Mouse (Mus musculus) testis, adult 2 months (tissue): ENCODE data around the gene Man2a2. TPM values are rescaled to one million over a fixed set of nuclear protein-coding genes. Genes with fewer than 3 reads are reported as not detected.
A peak's percentile ranks its signal among the peaks of the same experiment; 100 is the strongest.

Experiments
- H3K27ac ChIP-seq: fragments of 200-500 bp; 2 replicates; pipeline ENCODE4 v1.5.1; 2012; ENCODE audit warnings: low read depth, low read length; ENCODE audit not compliant: control insufficient read depth, insufficient read depth
- H3K27me3 ChIP-seq: fragments of 200-500 bp; 2 replicates; pipeline ENCODE4 v1.6.1; 2012; ENCODE audit warnings: mild to moderate bottlenecking, low read length, moderate library complexity; ENCODE audit not compliant: control insufficient read depth, insufficient read depth
- H3K36me3 ChIP-seq: fragments of 200-500 bp; 2 replicates; pipeline ENCODE4 v1.6.1; 2012; ENCODE audit warnings: mild to moderate bottlenecking, low read length; ENCODE audit not compliant: control insufficient read depth, insufficient read depth
- H3K4me1 ChIP-seq: fragments of 200-500 bp; 2 replicates; pipeline ENCODE4 v1.6.1; 2012; ENCODE audit warnings: low read length; ENCODE audit not compliant: control insufficient read depth, insufficient read depth
- H3K4me3 ChIP-seq: fragments of 200-500 bp; 2 replicates; pipeline ENCODE4 v1.5.1; 2012; ENCODE audit warnings: low read depth, mild to moderate bottlenecking, low read length, moderate library complexity, mixed read lengths; ENCODE audit not compliant: control insufficient read depth
- CTCF ChIP-seq: fragments of 200-500 bp; IDR thresholded peaks from 2 replicates; pipeline ENCODE4 v1.5.1; 2012; ENCODE audit warnings: low read depth, mild to moderate bottlenecking, inconsistent platforms, low read length, moderate library complexity; ENCODE audit not compliant: control insufficient read depth, insufficient read depth, insufficient replicate concordance
- POLR2A ChIP-seq: fragments of 200-500 bp; IDR thresholded peaks from 2 replicates; pipeline ENCODE4 v1.6.1; 2012; ENCODE audit warnings: low read depth, mild to moderate bottlenecking, inconsistent platforms, low read length, moderate library complexity; ENCODE audit not compliant: control insufficient read depth
- polyA plus RNA-seq: library from polyadenylated mRNA; depleted of rRNA; stranded (reverse); fragments of >200 nt; gene quantifications from 2 replicates; pipeline ENCODE4 v1.2.3, GENCODE M21; 2012; rRNA removed

Man2a2 gene
- 62.1 and 71.5 TPM in 2 replicates for polyA plus RNA-seq

GRCm38 (mm10) chr7:80371041-80371751 is at the start of gene Man2a2:
Man2a2 (minus strand) TSS chr7:80371375.
- Histone ChIP-seq H3K36me3 (peaks cover 4% of the 10 kb centered on the region), H3K27me3 (no peaks in the 10 kb centered on the region), H3K4me3 (peak within 1 kb of the TSS; percentile 96), H3K27ac (peak within 1 kb of the TSS; percentile 92), H3K4me1 (peaks cover 5% of the 10 kb centered on the region)
- no peak for TF ChIP-seq POLR2A
- 0 out of 2 replicates have a peak, but pooled peaks have one; percentile 11 for TF ChIP-seq CTCF

GRCm38 (mm10) chr7:80420586-80420985 is 49.4 kb upstream of the Man2a2 start:
- Histone ChIP-seq H3K4me1 (peaks cover 4% of the 10 kb centered on the region), H3K36me3 (no peaks in the 10 kb centered on the region), H3K27ac (no peak overlapping the region), H3K4me3 (no peak overlapping the region), H3K27me3 (no peaks in the 10 kb centered on the region)
- TF ChIP-seq CTCF (no peak), POLR2A (no peak)

- Histone ChIP-seq H3K27ac (no peak overlapping the region), H3K4me1 (peaks cover 4% of the 10 kb centered on the region), H3K36me3 (no peaks in the 10 kb centered on the region), H3K4me3 (no peak overlapping the region), H3K27me3 (no peaks in the 10 kb centered on the region)
- TF ChIP-seq CTCF = no peak
- TF ChIP-seq POLR2A = no peak
Measured at GRCm38 (mm10) chr7:80419278-80419677, 48.1 kb upstream of the Man2a2 start.

GRCm38 (mm10) chr7:80418036-80418435 is 46.9 kb upstream of the Man2a2 start:
- no peaks in the 10 kb centered on the region for H3K36me3 ChIP-seq
- TF ChIP-seq POLR2A (no peak), CTCF (no peak)
- no peak overlapping the region for H3K4me3 ChIP-seq
- peaks cover 6% of the 10 kb centered on the region for H3K4me1 ChIP-seq
- H3K27ac ChIP-seq = no peak overlapping the region
- H3K27me3 ChIP-seq = no peaks in the 10 kb centered on the region

DNA sequence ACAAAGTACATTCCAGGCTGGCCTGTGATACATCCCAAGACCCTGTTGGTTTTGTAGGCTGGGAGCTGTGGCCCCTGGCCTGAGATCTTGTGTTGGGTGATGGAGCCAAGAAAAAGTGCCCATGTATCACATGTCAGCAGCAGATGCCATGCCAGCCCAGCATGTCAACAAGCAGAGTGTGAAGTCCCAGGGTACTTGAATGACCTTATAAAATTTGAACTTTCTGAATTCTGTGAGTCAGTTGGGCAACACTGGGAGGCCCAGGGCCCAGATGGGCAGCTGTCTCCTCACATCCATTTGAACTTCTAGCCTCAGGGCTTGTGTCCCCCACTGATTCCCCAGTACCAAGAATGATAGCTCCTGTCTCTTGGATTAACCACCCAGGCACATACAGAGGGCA is 46.4 kb upstream of the Man2a2 start:
- TF ChIP-seq POLR2A (no peak), CTCF (no peak)
- H3K4me1 ChIP-seq = peaks cover 4% of the 10 kb centered on the region

DNA sequence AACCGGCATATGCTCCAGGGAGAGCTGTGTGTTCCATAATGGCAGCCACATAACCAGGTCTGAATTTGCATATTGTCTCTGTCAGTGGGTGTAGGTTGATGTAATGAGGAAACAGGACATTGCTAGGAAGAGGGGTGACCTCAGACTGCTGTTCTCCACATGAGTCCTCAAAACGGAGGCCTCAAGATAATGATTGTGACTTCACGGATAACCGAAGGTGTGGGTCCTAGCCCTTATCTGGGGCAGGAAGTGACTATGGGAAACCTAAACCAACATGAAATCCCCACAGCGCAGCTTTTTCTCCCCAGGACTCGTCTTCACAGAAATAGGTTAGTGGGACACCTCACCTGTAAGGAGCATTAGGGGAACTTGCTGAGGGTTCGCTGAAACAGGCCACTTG is 45.8 kb upstream of the Man2a2 start:
- TF ChIP-seq CTCF = no peak
- no peak for TF ChIP-seq POLR2A
- Histone ChIP-seq H3K27ac (no peak overlapping the region), H3K4me1 (peaks cover 3% of the 10 kb centered on the region; the same call in 1 of the 2 replicates), H3K27me3 (no peaks in the 10 kb centered on the region), H3K36me3 (no peaks in the 10 kb centered on the region), H3K4me3 (no peak overlapping the region)

More for the DNA sequence above, 46.4 kb upstream of the Man2a2 start:
- H3K36me3 ChIP-seq = no peaks in the 10 kb centered on the region
- H3K27me3 ChIP-seq = no peaks in the 10 kb centered on the region
- H3K27ac ChIP-seq = no peak overlapping the region
- no peak overlapping the region for H3K4me3 ChIP-seq

DNA sequence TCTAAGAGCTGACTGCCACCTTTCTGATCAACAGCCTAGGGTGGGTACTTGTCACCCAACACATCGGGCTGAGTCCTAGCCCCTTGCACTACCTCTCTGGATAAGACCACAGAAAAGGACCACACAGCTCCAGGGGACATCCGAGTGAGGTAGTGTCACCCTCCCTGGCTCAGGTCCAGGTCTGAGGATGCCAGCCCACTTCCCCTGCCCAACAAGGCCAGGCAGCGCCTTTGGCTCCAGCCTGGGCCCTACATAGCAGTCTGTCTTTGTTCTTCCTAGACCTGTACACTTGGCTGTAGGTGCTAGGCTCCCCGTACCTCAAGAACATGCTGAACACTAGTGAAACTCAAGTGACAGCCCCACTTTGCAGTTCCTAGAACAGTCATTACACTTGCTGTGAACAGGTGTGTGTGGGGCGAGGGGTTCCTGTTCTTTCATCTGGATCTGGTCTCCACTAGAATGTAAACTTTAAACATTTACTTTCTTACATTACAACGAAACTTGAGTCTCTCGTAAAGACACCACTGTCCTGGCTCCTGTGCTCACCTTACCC is 43.2 kb upstream of the Man2a2 start:
- TF ChIP-seq CTCF = no peak
- H3K27ac ChIP-seq = no peak overlapping the region
- no peaks in the 10 kb centered on the region for H3K36me3 ChIP-seq
- no peak overlapping the region for H3K4me3 ChIP-seq
- H3K27me3 ChIP-seq = no peaks in the 10 kb centered on the region
- peaks cover 3% of the 10 kb centered on the region; the same call in 1 of the 2 replicates for H3K4me1 ChIP-seq
